Mouse (Mus musculus): ENCODE results near the gene Slc2a1.
A peak's percentile ranks its signal among the peaks of the same experiment; 100 is the strongest.

Gene Slc2a1

GRCm38 (mm10) chr4:119098216-119099210, 10.0 kb upstream of the Slc2a1 start:
- DNase-seq (ENCODE audit: low spot score in 2 of 2) = peak in 1 of 2 experiments; percentile 42

- no peak for DNase-seq (ENCODE audit: low spot score in 2 of 2)
Measured at GRCm38 (mm10) chr4:119101392-119101791, 7.1 kb upstream of the Slc2a1 start.

- DNase-seq (ENCODE audit: low spot score in 2 of 2) = peak; percentile 59 to 70
Measured at GRCm38 (mm10) chr4:119102350-119103126, 6.0 kb upstream of the Slc2a1 start.

- no peak for DNase-seq (ENCODE audit: low spot score in 2 of 2)
Measured at GRCm38 (mm10) chr4:119104847-119105246, 3.7 kb upstream of the Slc2a1 start.

- DNase-seq (ENCODE audit: low spot score in 2 of 2) = peak; percentile 56 to 71
Measured at GRCm38 (mm10) chr4:119105704-119106103, 2.8 kb upstream of the Slc2a1 start.

- DNase-seq (ENCODE audit: low spot score in 2 of 2) = no peak
Measured at GRCm38 (mm10) chr4:119107867-119108266, 644 bp upstream of the Slc2a1 start.

GRCm38 (mm10) chr4:119109640-119110039, 1.1 kb downstream of the Slc2a1 start:
- no peak for DNase-seq (ENCODE audit: low spot score in 2 of 2)

- no peak for DNase-seq (ENCODE audit: low spot score in 2 of 2)
Measured at GRCm38 (mm10) chr4:119110512-119110911, 2.0 kb downstream of the Slc2a1 start.

- DNase-seq (ENCODE audit: low spot score in 2 of 2) = no peak
Measured at GRCm38 (mm10) chr4:119111410-119111809, 2.9 kb downstream of the Slc2a1 start.

GRCm38 (mm10) chr4:119112256-119112885, 3.9 kb downstream of the Slc2a1 start:
- peak in 1 of 2 experiments; percentile 22 for DNase-seq (ENCODE audit: low spot score in 2 of 2)

- no peak for DNase-seq (ENCODE audit: low spot score in 2 of 2)
Measured at GRCm38 (mm10) chr4:119115611-119116070, 7.1 kb downstream of the Slc2a1 start.

GRCm38 (mm10) chr4:119116336-119116735, 7.8 kb downstream of the Slc2a1 start:
- no peak for DNase-seq (ENCODE audit: low spot score in 2 of 2)

- DNase-seq (ENCODE audit: low spot score in 2 of 2) = no peak
Measured at GRCm38 (mm10) chr4:119117571-119117970, 9.1 kb downstream of the Slc2a1 start.

- no peak for DNase-seq (ENCODE audit: low spot score in 2 of 2)
Measured at GRCm38 (mm10) chr4:119118659-119119077, 10.2 kb downstream of the Slc2a1 start.

GRCm38 (mm10) chr4:119119354-119119753, 10.8 kb downstream of the Slc2a1 start:
- DNase-seq (ENCODE audit: low spot score in 2 of 2) = no peak

GRCm38 (mm10) chr4:119120095-119120494, 11.6 kb downstream of the Slc2a1 start:
- DNase-seq (ENCODE audit: low spot score in 2 of 2) = no peak

- DNase-seq (ENCODE audit: low spot score in 2 of 2) = peak; percentile 49 to 52
Measured at GRCm38 (mm10) chr4:119121249-119121648, 12.7 kb downstream of the Slc2a1 start.

- DNase-seq (ENCODE audit: low spot score in 2 of 2) = no peak
Measured at GRCm38 (mm10) chr4:119124771-119125273, 16.3 kb downstream of the Slc2a1 start.

- DNase-seq (ENCODE audit: low spot score in 2 of 2) = no peak
Measured at GRCm38 (mm10) chr4:119125577-119126270, 17.2 kb downstream of the Slc2a1 start.

GRCm38 (mm10) chr4:119127229-119127628, 18.7 kb downstream of the Slc2a1 start:
- no peak for DNase-seq (ENCODE audit: low spot score in 2 of 2)

- DNase-seq (ENCODE audit: low spot score in 2 of 2) = no peak
Measured at GRCm38 (mm10) chr4:119128547-119128946, 20.0 kb downstream of the Slc2a1 start.

Data from frontal cortex, postnatal 36 days (tissue).